Mouse (Mus musculus) CH12.LX (cell line): ENCODE data around the gene Mnt. TPM values are rescaled to one million over a fixed set of nuclear protein-coding genes. Genes with fewer than 3 reads are reported as not detected.

Source experiments
- DNase-seq: peaks from one replicate; pipeline ENCODE4 v3.0.0-alpha.2; 2013; ENCODE audit errors: extremely low read depth
- H3K27ac ChIP-seq: 2 replicates; pipeline ENCODE4 v1.5.1; 2012; ENCODE audit warnings: low read depth, mild to moderate bottlenecking, control low read depth, moderate library complexity; ENCODE audit not compliant: insufficient read depth
- H3K27me3 ChIP-seq: replicated peaks from 2 replicates; pipeline ENCODE3; 2012; ENCODE audit warnings: inconsistent platforms
- H3K36me3 ChIP-seq, 2 experiments: replicated peaks in 1 of 2; 2 replicates each; pipeline versions ENCODE3 to v1.6.1; 2012; ENCODE audit warnings: inconsistent platforms in 1 of 2, low read length in 1 of 2, mild to moderate bottlenecking in 1 of 2, mixed read lengths in 1 of 2, moderate library complexity in 1 of 2; ENCODE audit not compliant: control insufficient read depth in 1 of 2, insufficient read depth in 1 of 2
- H3K4me1 ChIP-seq, 2 experiments: 2 replicates each; pipeline ENCODE4 v1.6.1; 2012; ENCODE audit warnings: inconsistent platforms in 1 of 2, moderate library complexity in 1 of 2; ENCODE audit not compliant: insufficient read depth in 2 of 2, control insufficient read depth in 1 of 2
- H3K4me2 ChIP-seq: 2 replicates; pipeline ENCODE4 v1.6.1; 2012; ENCODE audit warnings: low read depth, mild to moderate bottlenecking, control low read depth; ENCODE audit not compliant: poor library complexity, insufficient read depth, severe bottlenecking
- H3K4me3 ChIP-seq, 3 experiments: fragments of 150-350 bp in 1 of 3; sonication (generic) in 1 of 3; replicated peaks in 1 of 3; 2 replicates each; pipeline versions ENCODE3 to v1.5.1; 2011 to 2012; ENCODE audit warnings: low read depth in 2 of 3, low read length in 2 of 3, mild to moderate bottlenecking in 2 of 3, moderate library complexity in 2 of 3, control low read depth in 1 of 3, improper control_type of control experiment in 1 of 3, inconsistent platforms in 1 of 3, mixed read lengths in 1 of 3; ENCODE audit not compliant: poor library complexity in 1 of 3
- H3K79me2 ChIP-seq: replicated peaks from 2 replicates; pipeline ENCODE4 v1.6.1; 2012; ENCODE audit warnings: mild to moderate bottlenecking, moderate library complexity; ENCODE audit not compliant: control insufficient read depth, poor library complexity, insufficient read depth, severe bottlenecking; ENCODE audit errors: extremely low read depth
- H3K9ac ChIP-seq: 2 replicates; pipeline ENCODE4 v1.6.1; 2012; ENCODE audit warnings: low read depth, mild to moderate bottlenecking, control low read depth, moderate library complexity; ENCODE audit not compliant: insufficient read depth
- H3K9me3 ChIP-seq: replicated peaks from 2 replicates; pipeline ENCODE3; 2012; ENCODE audit warnings: low read length, inconsistent platforms, mixed read lengths
- BHLHE40 ChIP-seq: IDR thresholded peaks from 2 replicates; pipeline ENCODE4 v1.6.1; 2011; ENCODE audit warnings: mild to moderate bottlenecking, low read depth, low read length, improper control_type of control experiment
- CHD1 ChIP-seq: IDR thresholded peaks from 2 replicates; pipeline ENCODE4 v1.6.1; 2012; ENCODE audit warnings: low read depth, low read length, improper control_type of control experiment, inconsistent platforms
- CTCF ChIP-seq, 2 experiments: IDR thresholded peaks in 1 of 2; conservative IDR thresholded peaks in 1 of 2; 2 replicates each; pipeline ENCODE4 v1.5.1; 2011 to 2012; ENCODE audit warnings: low read depth in 2 of 2, low read length in 2 of 2, improper control_type of control experiment in 1 of 2, inconsistent platforms in 1 of 2, mild to moderate bottlenecking in 1 of 2, moderate library complexity in 1 of 2
- ETS1 ChIP-seq: conservative IDR thresholded peaks from 2 replicates; pipeline ENCODE4 v1.6.1; 2012; ENCODE audit warnings: low read depth, mild to moderate bottlenecking, inconsistent platforms, low read length, improper control_type of control experiment, moderate library complexity
- HCFC1 ChIP-seq: IDR thresholded peaks from 2 replicates; pipeline ENCODE4 v1.6.1; 2012; ENCODE audit warnings: low read depth, mild to moderate bottlenecking, inconsistent platforms, low read length, improper control_type of control experiment
- MAFK ChIP-seq: IDR thresholded peaks from 2 replicates; pipeline ENCODE4 v1.6.1; 2011; ENCODE audit warnings: low read length, improper control_type of control experiment; ENCODE audit not compliant: insufficient replicate concordance
- MAZ ChIP-seq: IDR thresholded peaks from 2 replicates; pipeline ENCODE4 v1.6.1; 2012; ENCODE audit warnings: low read depth, mild to moderate bottlenecking, inconsistent platforms, low read length, improper control_type of control experiment, moderate library complexity
- MEF2A ChIP-seq: IDR thresholded peaks from 2 replicates; pipeline ENCODE4 v1.6.1; 2014; ENCODE audit warnings: low read depth, mild to moderate bottlenecking, inconsistent platforms, low read length, improper control_type of control experiment, borderline replicate concordance
- NRF1 ChIP-seq: IDR thresholded peaks from 2 replicates; pipeline ENCODE4 v1.6.1; 2014; ENCODE audit warnings: low read depth, mild to moderate bottlenecking, inconsistent platforms, low read length, improper control_type of control experiment, moderate library complexity
- POLR2A ChIP-seq: IDR thresholded peaks from 2 replicates; pipeline ENCODE4 v1.6.1; 2011; ENCODE audit warnings: low read depth, mild to moderate bottlenecking, improper control_type of control experiment, low read length
- POLR2AphosphoS2 ChIP-seq: IDR thresholded peaks from 2 replicates; pipeline ENCODE4 v1.6.1; 2011; ENCODE audit warnings: low read depth, low read length, improper control_type of control experiment
- RAD21 ChIP-seq: IDR thresholded peaks from 2 replicates; pipeline ENCODE4 v1.6.1; 2011; ENCODE audit warnings: low read depth, mild to moderate bottlenecking, low read length, improper control_type of control experiment, moderate library complexity
- RCOR1 ChIP-seq: conservative IDR thresholded peaks from 2 replicates; pipeline ENCODE4 v1.6.1; 2012; ENCODE audit warnings: low read depth, mild to moderate bottlenecking, inconsistent platforms, low read length, improper control_type of control experiment
- SMC3 ChIP-seq: IDR thresholded peaks from 2 replicates; pipeline ENCODE4 v1.6.1; 2011; ENCODE audit warnings: low read depth, low read length, improper control_type of control experiment
- TCF12 ChIP-seq: IDR thresholded peaks from 2 replicates; pipeline ENCODE4 v1.6.1; 2014; ENCODE audit warnings: low read depth, mild to moderate bottlenecking, inconsistent platforms, low read length, improper control_type of control experiment
- UBTF ChIP-seq: IDR thresholded peaks from 2 replicates; pipeline ENCODE4 v1.6.1; 2012; ENCODE audit warnings: low read depth, mild to moderate bottlenecking, inconsistent platforms, low read length, improper control_type of control experiment, moderate library complexity
- USF1 ChIP-seq: IDR thresholded peaks from 2 replicates; pipeline ENCODE4 v1.6.1; 2014; ENCODE audit warnings: low read depth, mild to moderate bottlenecking, inconsistent platforms, low read length, improper control_type of control experiment
- USF2 ChIP-seq: conservative IDR thresholded peaks from 2 replicates; pipeline ENCODE4 v1.6.1; 2011; ENCODE audit warnings: low read depth, low read length, improper control_type of control experiment
- ZC3H11A ChIP-seq: IDR thresholded peaks from 2 replicates; pipeline ENCODE4 v1.6.1; 2012; ENCODE audit warnings: low read depth, mild to moderate bottlenecking, inconsistent platforms, low read length, improper control_type of control experiment
- ZNF384 ChIP-seq: IDR thresholded peaks from 2 replicates; pipeline ENCODE4 v1.6.1; 2012; ENCODE audit warnings: low read depth, low read length, improper control_type of control experiment, inconsistent platforms
- dilution Hi-C: fragments of 300-500 bp; cut with MboI; formaldehyde crosslinking; loops from 2 replicates; pipeline ENCODE4 v1.14.3; 2020; ENCODE audit warnings: low sequenced_read_pairs; ENCODE audit not compliant: extremely low pct_unique_long_range_greater_than_20kb, extremely low pct_ligation_motif_present
- in situ Hi-C: fragments of 300-500 bp; cut with MboI; formaldehyde crosslinking; loops from 3 replicates; pipeline ENCODE4 v1.14.3; 2019; ENCODE audit warnings: low sequenced_read_pairs, low pct_ligation_motif_present, low pct_unique_long_range_greater_than_20kb, mixed read lengths
- polyA plus RNA-seq: library from polyadenylated mRNA; unstranded; fragments of >175 nt; gene quantifications from 2 replicates; pipeline ENCODE4 v1.2.1, GENCODE M21; 2012; ENCODE audit warnings: low read depth; ENCODE audit not compliant: insufficient read length
- total RNA-seq, 2 experiments: library from RNA; depleted of rRNA; stranded (reverse); fragments of 300-350 nt in 1 of 2; fragments of >200 nt in 1 of 2; gene quantifications; 2 replicates each; pipeline ENCODE4 v1.2.3; 2012 to 2014

The Mnt gene
- total and polyA plus RNA-seq, 3 experiments: 1.6 to 30.6 (median 4.7) TPM

DNA sequence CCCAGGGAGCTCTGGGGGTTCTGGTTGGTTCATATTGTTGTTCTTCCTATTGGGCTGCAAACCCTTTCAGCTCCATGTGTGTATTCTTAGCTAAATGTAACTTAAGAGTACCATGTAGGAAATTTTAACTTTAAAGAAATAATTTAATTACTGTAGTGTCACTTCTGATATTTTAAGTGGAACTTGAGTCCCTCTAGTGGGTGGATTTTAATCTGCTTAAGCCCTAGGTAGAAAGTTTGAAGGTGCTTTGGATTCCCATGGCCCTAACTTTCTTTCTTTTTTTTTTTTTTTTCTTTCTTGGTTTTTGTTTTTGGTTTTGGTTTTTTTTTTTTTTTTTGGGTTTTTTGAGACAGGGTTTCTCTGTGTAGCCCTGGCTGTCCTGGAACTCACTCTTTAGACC is 14.9 kb upstream of the Mnt start:
- H3K36me3 ChIP-seq: peaks cover 48 to 85% of the 10 kb centered on the region in 2 experiments
- TF ChIP-seq RAD21 (peak; percentile 16), ZNF384 (no peak), POLR2A (no peak), BHLHE40 (no peak), CTCF (conservative IDR thresholded peaks at IDR 0.05 in 1 of 2, IDR thresholded peaks at IDR 0.05 in 1 of 2; ENCODE audit: low read depth in 2 of 2, low read length in 2 of 2) (peak in 1 of 2 experiments; percentile 25; a peak in 2 of 4 replicates)
- TF ChIP-seq, all 38 proteins: peak for 2
- Histone ChIP-seq H3K27me3 (no peaks in the 10 kb centered on the region), H3K27ac (no peak overlapping the region), H3K4me3 (no peak overlapping the region), H3K79me2 (no peaks in the 10 kb centered on the region; the same call in 1 of the 2 replicates), H3K9me3 (no peaks in the 10 kb centered on the region), H3K9ac (no peak overlapping the region), H3K4me2 (no peak overlapping the region), H3K4me1 (no peaks in the 10 kb centered on the region)
- in situ Hi-C loops: no loop called here
- dilution Hi-C loops: no loop called here
- DNase-seq: no peak

DNA sequence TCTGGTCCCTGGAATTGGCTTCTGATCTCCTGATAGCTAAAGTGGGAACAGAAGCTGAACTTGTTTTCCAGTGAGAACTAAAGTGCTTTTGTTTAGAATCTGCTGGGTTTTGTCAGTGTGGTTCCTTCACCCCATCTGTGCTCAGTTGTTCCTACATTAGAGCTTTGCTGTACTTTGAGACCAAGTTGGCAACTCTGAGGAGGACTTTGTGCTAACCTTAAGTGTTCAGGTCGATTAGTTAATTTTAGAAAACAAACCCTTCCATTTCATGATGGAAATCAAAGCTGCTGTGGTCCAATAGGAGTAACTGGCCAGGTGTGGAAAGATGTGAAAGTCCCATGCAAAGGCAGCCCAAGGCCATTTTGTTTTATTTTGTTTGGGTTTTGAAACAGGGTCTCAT is 9.8 kb upstream of the Mnt start:
- Histone ChIP-seq H3K9me3 (no peaks in the 10 kb centered on the region), H3K4me3 (no peak overlapping the region), H3K27ac (no peak overlapping the region), H3K27me3 (no peaks in the 10 kb centered on the region), H3K4me1 (peaks cover under 1 to 14% of the 10 kb centered on the region in 2 experiments; a peak in 3 of 4 replicates), H3K79me2 (no peaks in the 10 kb centered on the region)
- no peak for DNase-seq
- in situ Hi-C loops: no loop called here
- no peak for TF ChIP-seq BHLHE40
- TF ChIP-seq HCFC1: no peak
- TF ChIP-seq ZC3H11A: no peak
- no peak for TF ChIP-seq UBTF
- TF ChIP-seq TCF12: no peak
- TF ChIP-seq MAZ: no peak
- TF ChIP-seq MEF2A: no peak
- TF ChIP-seq NRF1: no peak
- no peak for TF ChIP-seq CTCF (conservative IDR thresholded peaks at IDR 0.05 in 1 of 2, IDR thresholded peaks at IDR 0.05 in 1 of 2; ENCODE audit: low read depth in 2 of 2, low read length in 2 of 2)
- TF ChIP-seq MAFK: no peak
- no peak for TF ChIP-seq USF1
- no peak for TF ChIP-seq ETS1
- TF ChIP-seq SMC3: no peak
- no peak for TF ChIP-seq USF2
- TF ChIP-seq CHD1: no peak
- no peak for TF ChIP-seq RCOR1
- no peak for TF ChIP-seq POLR2AphosphoS2
- TF ChIP-seq, all 38 proteins: peak for 0
- Histone ChIP-seq H3K4me2 (no peak overlapping the region), H3K36me3 (peaks cover 45 to 92% of the 10 kb centered on the region in 2 experiments), H3K9ac (no peak overlapping the region)
- dilution Hi-C loops: no loop called here
